Mouse (Mus musculus) frontal cortex, adult 2 months (tissue): ENCODE measurements around the gene Armcx1. TPM values are rescaled to one million over a fixed set of nuclear protein-coding genes. Genes with fewer than 3 reads are reported as not detected.
A peak's percentile ranks its signal among the peaks of the same experiment; 100 is the strongest.
"Not testable (repeated sequence)": the region's sequence is repeated elsewhere in the genome, so short reads cannot be mapped to it uniquely, and the experiment has no call there.

ENCODE experiments used
- DNase-seq, 2 experiments: peaks; one replicate each; pipeline ENCODE4 v3.0.0; 2022; ENCODE audit warnings: low spot score in 1 of 2; ENCODE audit errors: extremely low spot score in 1 of 2
- polyA plus RNA-seq: library from polyadenylated mRNA; depleted of rRNA; stranded (reverse); fragments of >200 nt; gene quantifications from 2 replicates; pipeline ENCODE4 v1.2.3, GENCODE M21; 2012; rRNA removed

The Armcx1 gene
- 67.5 and 81.6 TPM in 2 replicates for polyA plus RNA-seq

- peak; percentile 45 to 71 for DNase-seq
Measured at GRCm38 (mm10) chrX:134717752-134718308, at the start of gene Armcx1. Gene Armcx1, plus strand, starts transcription at chrX:134717963.

GRCm38 (mm10) chrX:134675022-134675421 is 42.7 kb upstream of the Armcx1 start:
- DNase-seq, result no peak

GRCm38 (mm10) chrX:134675959-134676358 is 41.8 kb upstream of the Armcx1 start:
- DNase-seq, result no peak

- DNase-seq, result no peak
Measured at GRCm38 (mm10) chrX:134684936-134685335, 32.8 kb upstream of the Armcx1 start.

- DNase-seq, result peak; percentile 41 to 62
Measured at GRCm38 (mm10) chrX:134686267-134686666, 31.5 kb upstream of the Armcx1 start, which contains the start of gene Armcx4. Gene Armcx4, plus strand, starts transcription at chrX:134686519.

GRCm38 (mm10) chrX:134686739-134687171 is 31.0 kb upstream of the Armcx1 start:
- DNase-seq, result peak in 1 of 2 experiments; percentile 23

- no peak for DNase-seq
Measured at GRCm38 (mm10) chrX:134689676-134690075, 28.1 kb upstream of the Armcx1 start.

- DNase-seq, result no peak
Measured at GRCm38 (mm10) chrX:134690871-134691539, 26.8 kb upstream of the Armcx1 start.

- no peak for DNase-seq
Measured at GRCm38 (mm10) chrX:134691540-134691935, 26.2 kb upstream of the Armcx1 start.

- no peak for DNase-seq
Measured at GRCm38 (mm10) chrX:134716863-134717262, 900 bp upstream of the Armcx1 start.

- DNase-seq, result peak; percentile 27 to 72
Measured at GRCm38 (mm10) chrX:134718524-134718923, 761 bp downstream of the Armcx1 start.

GRCm38 (mm10) chrX:134723762-134724161 is 6.0 kb downstream of the Armcx1 start:
- DNase-seq, result not testable (repeated sequence)

- DNase-seq, result peak in 1 of 2 experiments; percentile 41
Measured at GRCm38 (mm10) chrX:134729778-134730177, 12.0 kb downstream of the Armcx1 start.

- DNase-seq, result no peak
Measured at GRCm38 (mm10) chrX:134737796-134738195, 20.0 kb downstream of the Armcx1 start.

- DNase-seq, result no peak
Measured at GRCm38 (mm10) chrX:134739160-134739559, 21.4 kb downstream of the Armcx1 start.

GRCm38 (mm10) chrX:134741862-134742261 is 24.1 kb downstream of the Armcx1 start:
- DNase-seq, result no peak

- DNase-seq, result peak in 1 of 2 experiments; percentile 58
Measured at GRCm38 (mm10) chrX:134746459-134746858, 28.7 kb downstream of the Armcx1 start.

- DNase-seq, result peak; percentile 47 to 63
Measured at GRCm38 (mm10) chrX:134750764-134751592, 33.2 kb downstream of the Armcx1 start, which contains the start of gene Armcx6. Gene Armcx6, minus strand, starts transcription at chrX:134751417.

- DNase-seq, result no peak
Measured at GRCm38 (mm10) chrX:134751910-134752309, 34.1 kb downstream of the Armcx1 start.

GRCm38 (mm10) chrX:134752584-134752983 is 34.8 kb downstream of the Armcx1 start:
- no peak for DNase-seq
